Mouse (Mus musculus) midbrain, embryonic 14.5 days (tissue): ENCODE results near the gene Plxna4. TPM values are rescaled to one million over a fixed set of nuclear protein-coding genes. Genes with fewer than 3 reads are reported as not detected.

ENCODE experiments used
- ATAC-seq: fragments of 200-750 bp; cut with Nextera tagmentation; 2 replicates; pipeline ENCODE4 v1.8.0; 2017; ENCODE audit warnings: moderate number of reproducible peaks, moderate library complexity; ENCODE audit not compliant: low FRiP score, low TSS enrichment
- DNase-seq: peaks from one replicate; pipeline ENCODE4 v3.0.0-alpha.2; 2015
- H3K27ac ChIP-seq: fragments of 300-500 bp; sonication (generic); replicated peaks from 2 replicates; pipeline ENCODE4 v1.5.1; 2014; ENCODE audit warnings: mild to moderate bottlenecking, low read depth, low read length, moderate library complexity
- H3K27me3 ChIP-seq: fragments of 300-500 bp; sonication (generic); 2 replicates; pipeline ENCODE4 v1.6.1; 2014; ENCODE audit warnings: low read length, control low read depth, mixed read lengths; ENCODE audit not compliant: control insufficient read depth, insufficient read depth
- H3K36me3 ChIP-seq: fragments of 300-500 bp; sonication (generic); 2 replicates; pipeline ENCODE4 v1.6.1; 2014; ENCODE audit warnings: low read length, control low read depth; ENCODE audit not compliant: control insufficient read depth, insufficient read depth
- H3K4me1 ChIP-seq: fragments of 300-500 bp; sonication (generic); 2 replicates; pipeline ENCODE4 v1.6.1; 2014; ENCODE audit warnings: mild to moderate bottlenecking, antibody characterized with exemption, low read length, control low read depth; ENCODE audit not compliant: control insufficient read depth, insufficient read depth
- H3K4me2 ChIP-seq: fragments of 300-500 bp; sonication (generic); 2 replicates; pipeline ENCODE4 v1.6.1; 2014; ENCODE audit warnings: mild to moderate bottlenecking, low read length, moderate library complexity
- H3K4me3 ChIP-seq: fragments of 300-500 bp; sonication (generic); replicated peaks from 2 replicates; pipeline ENCODE4 v1.5.1; 2014; ENCODE audit warnings: low read depth, low read length
- H3K9ac ChIP-seq: fragments of 300-500 bp; sonication (generic); replicated peaks from 2 replicates; pipeline ENCODE4 v1.6.1; 2014; ENCODE audit warnings: mild to moderate bottlenecking, low read length, moderate library complexity
- H3K9me3 ChIP-seq: fragments of 300-500 bp; sonication (generic); 2 replicates; pipeline ENCODE4 v1.6.1; 2016; ENCODE audit warnings: low read length, control low read depth, mixed read lengths; ENCODE audit not compliant: control insufficient read depth
- WGBS: fragments of 180-500 bp; shearing (Covaris S2); extraction: QIAGEN DNeasy Blood & Tissue Kit; methylation state at CpG from one replicate; pipeline ENCODE4 v1.1.7; 2014; 5-methylcytosine and 5-hydroxymethylcytosine counted together
- polyA plus RNA-seq: library from polyadenylated mRNA; unstranded; fragments of >200 nt; fragmentation: Nextera tagmentation; extraction: Ambion mirVana; gene quantifications from 2 replicates; pipeline ENCODE4 v1.2.1, GENCODE M21; 2014

Gene Plxna4
- polyA plus RNA-seq, 1 experiment from 2014 or later = 16.2 TPM

DNA sequence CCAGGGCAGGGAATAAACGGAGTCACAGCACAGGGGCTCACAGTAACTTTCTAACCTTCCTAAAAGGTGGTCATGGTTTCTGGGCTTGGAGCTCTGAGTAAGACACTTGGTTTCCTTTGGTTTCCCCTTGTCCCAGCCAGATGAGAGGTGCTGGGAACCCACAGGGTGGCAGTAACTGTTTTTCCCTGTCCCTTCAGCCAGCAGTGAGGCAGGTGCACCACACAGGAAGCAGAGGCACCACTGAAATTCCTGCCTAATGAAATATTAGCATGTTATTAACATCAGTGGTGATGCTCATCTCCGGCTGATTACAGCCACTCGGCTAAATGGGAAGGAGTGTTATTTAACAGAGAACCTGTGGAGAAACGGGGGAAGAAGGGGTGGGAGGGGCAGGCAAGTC is 428.1 kb downstream of the Plxna4 start:
- no peak for DNase-seq
- Histone ChIP-seq H3K4me2 (no peak overlapping the region), H3K9ac (no peak overlapping the region), H3K4me3 (no peak overlapping the region), H3K9me3 (no peaks in the 10 kb centered on the region), H3K27ac (no peak overlapping the region), H3K4me1 (no peaks in the 10 kb centered on the region), H3K36me3 (peaks cover 13% of the 10 kb centered on the region; the same call in 1 of the 2 replicates), H3K27me3 (no peaks in the 10 kb centered on the region)
- ATAC-seq = no peak
- WGBS = 61% methylated on average over 4 of the region's 4 CpGs

GRCm38 (mm10) chr6:32158347-32158746 is 429.6 kb downstream of the Plxna4 start:
- ATAC-seq (no peak), DNase-seq (no peak)
- H3K36me3 ChIP-seq = peaks cover 13% of the 10 kb centered on the region; the same call in 1 of the 2 replicates
- no peak overlapping the region for H3K9ac ChIP-seq
- H3K4me2 ChIP-seq = no peak overlapping the region
- H3K9me3 ChIP-seq = no peaks in the 10 kb centered on the region
- H3K27ac ChIP-seq = no peak overlapping the region
- 91% methylated on average over 1 of the region's 1 CpGs for WGBS
- H3K4me1 ChIP-seq = no peaks in the 10 kb centered on the region
- H3K27me3 ChIP-seq = no peaks in the 10 kb centered on the region
- no peak overlapping the region for H3K4me3 ChIP-seq

- Histone ChIP-seq H3K36me3 (peaks cover 17% of the 10 kb centered on the region; the same call in 1 of the 2 replicates), H3K9me3 (no peaks in the 10 kb centered on the region), H3K4me2 (no peak overlapping the region), H3K4me1 (no peaks in the 10 kb centered on the region), H3K4me3 (no peak overlapping the region), H3K27ac (peak overlapping the region; percentile 32; the same call in 1 of the 2 replicates), H3K27me3 (no peaks in the 10 kb centered on the region), H3K9ac (no peak overlapping the region)
- no peak for DNase-seq
- ATAC-seq = no peak
- WGBS = 82% methylated on average over 4 of the region's 4 CpGs
These were observed 434.8 kb downstream of the Plxna4 start for GRCm38 (mm10) chr6:32153170-32153569.

- ATAC-seq = no peak
- Histone ChIP-seq H3K36me3 (0 out of 2 replicates have a peak, but pooled peaks cover 7% of the 10 kb centered on the region), H3K4me1 (no peaks in the 10 kb centered on the region), H3K4me3 (no peak overlapping the region), H3K27me3 (no peaks in the 10 kb centered on the region), H3K4me2 (no peak overlapping the region), H3K27ac (no peak overlapping the region), H3K9ac (no peak overlapping the region), H3K9me3 (no peaks in the 10 kb centered on the region)
- DNase-seq = no peak
- 91% methylated on average over 4 of the region's 4 CpGs for WGBS
These were observed 437.2 kb downstream of the Plxna4 start for GRCm38 (mm10) chr6:32150836-32151235.

- H3K4me1 ChIP-seq = no peaks in the 10 kb centered on the region
- H3K4me2 ChIP-seq = no peak overlapping the region
- ATAC-seq (no peak), DNase-seq (peak; percentile 52)
- no peak overlapping the region for H3K4me3 ChIP-seq
- no peaks in the 10 kb centered on the region for H3K27me3 ChIP-seq
- H3K36me3 ChIP-seq = 0 out of 2 replicates have a peak, but pooled peaks cover 3% of the 10 kb centered on the region
- no peaks in the 10 kb centered on the region for H3K9me3 ChIP-seq
- WGBS = 74% methylated on average over 4 of the region's 4 CpGs
- no peak overlapping the region; the same call in 1 of the 2 replicates for H3K27ac ChIP-seq
- no peak overlapping the region for H3K9ac ChIP-seq
These were observed 443.2 kb downstream of the Plxna4 start for GRCm38 (mm10) chr6:32144771-32145170.

DNA sequence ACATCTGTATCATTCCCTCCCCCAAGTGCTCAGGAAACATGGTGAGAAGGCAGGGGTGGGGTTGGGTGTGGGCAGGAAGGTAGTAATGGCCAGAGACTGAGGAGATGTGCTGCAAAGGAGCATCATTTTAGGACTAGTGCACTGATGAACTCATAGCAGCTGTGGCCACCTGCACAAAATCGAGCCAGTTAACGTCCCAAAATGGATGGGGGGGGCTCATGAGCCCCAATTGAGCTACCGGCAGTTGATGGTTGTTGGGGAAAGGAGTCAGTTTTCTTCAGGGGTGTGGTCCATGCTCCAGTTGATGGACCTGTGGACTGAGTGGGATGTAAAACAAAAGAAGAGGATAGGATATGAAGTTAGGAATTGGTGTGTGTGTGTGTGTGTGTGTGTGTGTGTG is 448.5 kb downstream of the Plxna4 start:
- 87% methylated on average over 3 of the region's 3 CpGs for WGBS

GRCm38 (mm10) chr6:32126914-32127313 is 461.1 kb downstream of the Plxna4 start:
- Histone ChIP-seq H3K27ac (no peak overlapping the region), H3K9ac (no peak overlapping the region), H3K4me1 (no peaks in the 10 kb centered on the region), H3K36me3 (no peaks in the 10 kb centered on the region), H3K4me2 (no peak overlapping the region), H3K4me3 (no peak overlapping the region), H3K27me3 (no peaks in the 10 kb centered on the region), H3K9me3 (no peaks in the 10 kb centered on the region)
- ATAC-seq = no peak
- DNase-seq = no peak
- 88% methylated on average over 6 of the region's 6 CpGs for WGBS

More for the DNA sequence above, 448.5 kb downstream of the Plxna4 start:
- Histone ChIP-seq H3K27ac (no peak overlapping the region), H3K9ac (no peak overlapping the region), H3K27me3 (no peaks in the 10 kb centered on the region), H3K4me1 (no peaks in the 10 kb centered on the region), H3K4me2 (no peak overlapping the region), H3K36me3 (no peaks in the 10 kb centered on the region), H3K4me3 (no peak overlapping the region), H3K9me3 (no peaks in the 10 kb centered on the region)
- ATAC-seq (no peak), DNase-seq (no peak)

GRCm38 (mm10) chr6:32122584-32123265 is 465.3 kb downstream of the Plxna4 start:
- ATAC-seq (no peak), DNase-seq (no peak)
- H3K36me3 ChIP-seq = no peaks in the 10 kb centered on the region
- no peak overlapping the region for H3K4me2 ChIP-seq
- H3K9me3 ChIP-seq = no peaks in the 10 kb centered on the region
- H3K9ac ChIP-seq = no peak overlapping the region
- no peak overlapping the region for H3K4me3 ChIP-seq
- no peaks in the 10 kb centered on the region for H3K27me3 ChIP-seq
- WGBS = 85% methylated on average over 4 of the region's 4 CpGs
- H3K4me1 ChIP-seq = no peaks in the 10 kb centered on the region
- H3K27ac ChIP-seq = no peak overlapping the region

DNA sequence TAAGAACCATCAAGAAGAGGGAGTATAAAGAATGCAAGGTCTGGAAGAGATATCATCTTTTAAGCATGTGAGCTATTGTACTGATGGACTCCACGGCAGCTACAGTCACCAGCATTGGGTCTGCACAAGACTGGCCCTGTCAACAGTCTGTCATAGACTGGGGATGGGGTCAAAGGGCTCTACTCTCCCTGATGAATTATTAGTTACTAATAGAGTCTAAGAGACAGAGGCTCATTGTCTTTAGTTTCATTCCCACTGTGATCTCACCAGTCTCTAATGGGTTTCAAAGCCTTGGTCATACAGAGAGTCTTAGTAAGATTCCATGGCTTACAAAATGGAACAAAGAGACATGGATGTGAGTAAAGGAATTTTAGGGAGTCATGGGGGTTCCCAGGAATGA is 467.1 kb downstream of the Plxna4 start:
- no peak for ATAC-seq
- Histone ChIP-seq H3K4me2 (no peak overlapping the region), H3K4me1 (no peaks in the 10 kb centered on the region), H3K27ac (no peak overlapping the region), H3K36me3 (no peaks in the 10 kb centered on the region), H3K4me3 (no peak overlapping the region), H3K9ac (no peak overlapping the region), H3K27me3 (no peaks in the 10 kb centered on the region), H3K9me3 (no peaks in the 10 kb centered on the region)
- DNase-seq = no peak
- 50% methylated on average over 1 of the region's 1 CpGs for WGBS
